Mouse (Mus musculus) thymus, adult 2 months (tissue): ENCODE data around the gene Brinp1.

Experiments used
- CTCF ChIP-seq: fragments of 200-500 bp; IDR thresholded peaks from 2 replicates; pipeline ENCODE4 v1.5.1; 2012; ENCODE audit warnings: mild to moderate bottlenecking, control low read depth, low read length, moderate library complexity, borderline replicate concordance; ENCODE audit not compliant: control insufficient read depth, poor library complexity, insufficient read depth; ENCODE audit errors: extremely low read depth
- POLR2A ChIP-seq: fragments of 200-500 bp; IDR thresholded peaks from 2 replicates; pipeline ENCODE4 v1.6.1; 2012; ENCODE audit warnings: mild to moderate bottlenecking, low read length, control low read depth, moderate library complexity; ENCODE audit not compliant: control insufficient read depth, poor library complexity, insufficient read depth; ENCODE audit errors: extremely low read depth

GRCm38 (mm10) chr4:68856868-68857267 is 97.3 kb downstream of the Brinp1 start:
- TF ChIP-seq CTCF: no peak
- no peak for TF ChIP-seq POLR2A
